Mouse (Mus musculus): ENCODE data around the gene Atp5s. TPM values are rescaled to one million over a fixed set of nuclear protein-coding genes. Genes with fewer than 3 reads are reported as not detected.

The Atp5s gene
- polyA plus RNA-seq, 1 experiment, result 9.3 TPM

DNA sequence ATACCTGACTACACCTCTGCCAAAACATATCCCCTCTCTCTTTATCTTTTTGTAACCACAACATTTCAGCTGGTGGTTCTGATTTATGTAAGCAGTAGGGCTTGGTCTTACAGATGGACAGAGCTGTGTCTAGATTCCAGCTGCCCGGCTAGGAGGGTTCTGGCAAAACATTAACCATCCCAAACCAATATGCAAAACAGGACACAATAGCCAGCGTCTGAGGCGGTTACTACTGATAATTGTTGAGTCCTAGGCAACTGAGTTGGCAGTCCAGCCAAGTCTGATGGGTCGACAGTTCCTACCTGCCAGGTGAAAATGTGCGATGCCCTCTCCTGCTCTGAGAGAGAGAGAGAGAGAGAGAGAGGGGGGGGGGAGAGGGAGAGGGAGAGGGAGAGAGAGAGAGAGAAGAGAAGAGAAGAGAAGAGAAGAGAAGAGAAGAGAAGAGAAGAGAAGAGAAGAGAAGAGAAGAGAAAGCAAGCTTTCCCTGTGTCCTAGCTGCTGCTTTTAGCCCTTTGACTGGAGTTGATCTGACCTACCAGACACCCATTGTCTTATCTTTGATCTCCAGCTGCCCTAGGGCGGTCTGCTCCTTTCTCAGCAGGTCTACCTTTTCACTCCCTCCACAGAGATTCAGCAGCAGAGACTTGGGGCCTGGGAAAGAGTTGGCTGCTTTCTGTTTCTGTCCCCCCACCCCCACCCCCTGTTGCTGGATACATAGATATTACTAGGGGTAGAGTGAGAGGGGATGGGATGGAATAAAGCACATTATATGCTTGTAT, 58.7 kb downstream of the Atp5s start:
- H3K79me2 ChIP-seq (ENCODE audit: control insufficient read depth, insufficient read depth), result no peaks in the 10 kb centered on the region
- H3K4me2 ChIP-seq (ENCODE audit: low read depth), result no peak overlapping the region
- H3ac ChIP-seq (ENCODE audit: control insufficient read depth, insufficient read length), result no peak overlapping the region
- no peak overlapping the region for H3K4me3 ChIP-seq
- TF ChIP-seq REST (IDR thresholded peaks at IDR 0.05; ENCODE audit: insufficient read depth, insufficient read length) (no peak), USF1 (IDR thresholded peaks at IDR 0.05; ENCODE audit: low read depth) (no peak), CEBPB (IDR thresholded peaks at IDR 0.05; ENCODE audit: insufficient read depth, poor library complexity, severe bottlenecking) (no peak), TCF3 (IDR thresholded peaks at IDR 0.05; ENCODE audit: insufficient read length, low read depth) (no peak), POLR2A (IDR thresholded peaks at IDR 0.05; ENCODE audit: insufficient read length, low read depth) (no peak), MAX (IDR thresholded peaks at IDR 0.05; ENCODE audit: low read depth) (no peak), TCF12 (IDR thresholded peaks at IDR 0.05; ENCODE audit: insufficient read depth, poor library complexity, severe bottlenecking) (no peak), E2F4 (IDR thresholded peaks at IDR 0.05; ENCODE audit: insufficient read depth) (no peak), MYOD1 (IDR thresholded peaks at IDR 0.05; ENCODE audit: control insufficient read depth in 1 of 3, insufficient read length in 2 of 3, low read depth in 2 of 3) (no peak)
- no peaks in the 10 kb centered on the region for H3K27me3 ChIP-seq (ENCODE audit: control insufficient read depth, insufficient read depth, insufficient read length)
- H3K36me3 ChIP-seq (ENCODE audit: control insufficient read depth, insufficient read depth), result no peaks in the 10 kb centered on the region

DNA sequence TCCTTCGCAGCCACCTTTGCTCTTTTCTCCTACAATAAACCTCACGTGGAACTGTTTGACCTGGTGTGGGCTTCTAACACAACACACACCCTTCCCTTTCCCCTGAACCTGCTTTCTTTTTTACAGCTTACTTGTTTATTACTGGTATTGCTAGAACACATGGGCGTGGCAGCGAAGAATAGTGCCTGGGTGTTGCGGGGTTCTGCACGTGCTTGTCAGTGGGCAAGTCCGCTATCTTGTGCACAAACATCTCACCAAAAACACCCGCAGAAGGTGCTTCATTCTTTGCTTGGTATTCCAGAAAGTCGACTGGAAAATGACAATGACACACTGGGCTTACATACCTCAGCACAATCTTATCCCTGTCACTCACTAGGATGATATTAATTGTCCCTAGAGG, 60.7 kb downstream of the Atp5s start:
- no peak overlapping the region for H3K4me3 ChIP-seq
- TF ChIP-seq USF1 (IDR thresholded peaks at IDR 0.05; ENCODE audit: low read depth) (no peak), E2F4 (IDR thresholded peaks at IDR 0.05; ENCODE audit: insufficient read depth) (no peak), REST (IDR thresholded peaks at IDR 0.05; ENCODE audit: insufficient read depth, insufficient read length) (no peak), MAX (IDR thresholded peaks at IDR 0.05; ENCODE audit: low read depth) (no peak), CEBPB (IDR thresholded peaks at IDR 0.05; ENCODE audit: insufficient read depth, poor library complexity, severe bottlenecking) (no peak), POLR2AphosphoS2 (IDR thresholded peaks at IDR 0.05; ENCODE audit: insufficient read length, low read depth) (no peak), TCF12 (IDR thresholded peaks at IDR 0.05; ENCODE audit: insufficient read depth, poor library complexity, severe bottlenecking) (no peak), POLR2A (IDR thresholded peaks at IDR 0.05; ENCODE audit: insufficient read length, low read depth) (no peak), TCF3 (IDR thresholded peaks at IDR 0.05; ENCODE audit: insufficient read length, low read depth) (no peak)
- H3K4me2 ChIP-seq (ENCODE audit: low read depth), result no peak overlapping the region
- no peak overlapping the region for H3ac ChIP-seq (ENCODE audit: control insufficient read depth, insufficient read length)
- no peaks in the 10 kb centered on the region for H3K27me3 ChIP-seq (ENCODE audit: control insufficient read depth, insufficient read depth, insufficient read length)
- no peaks in the 10 kb centered on the region for H3K36me3 ChIP-seq (ENCODE audit: control insufficient read depth, insufficient read depth)
- no peaks in the 10 kb centered on the region for H3K79me2 ChIP-seq (ENCODE audit: control insufficient read depth, insufficient read depth)

DNA sequence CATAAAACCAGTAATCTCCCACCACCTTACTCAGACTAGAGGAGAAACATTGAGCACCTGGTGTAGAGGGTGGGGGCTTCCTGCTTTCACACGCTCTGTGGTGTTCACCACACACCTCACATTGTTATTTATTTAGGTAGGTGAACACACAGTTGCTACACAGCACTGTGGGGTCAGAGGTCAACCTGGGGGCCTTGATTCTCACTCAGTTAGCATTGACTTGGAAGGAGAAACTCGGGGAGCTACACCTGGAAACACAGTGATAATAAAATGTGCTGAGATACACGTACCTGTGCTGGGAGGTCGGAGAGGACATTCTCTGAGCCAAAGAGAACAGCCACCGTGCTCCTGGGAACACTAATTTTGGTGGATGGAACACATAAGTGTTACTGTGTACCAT, 63.6 kb downstream of the Atp5s start:
- no peaks in the 10 kb centered on the region for H3K27me3 ChIP-seq (ENCODE audit: control insufficient read depth, insufficient read depth, insufficient read length)
- H3K79me2 ChIP-seq (ENCODE audit: control insufficient read depth, insufficient read depth), result no peaks in the 10 kb centered on the region
- H3K36me3 ChIP-seq (ENCODE audit: control insufficient read depth, insufficient read depth), result no peaks in the 10 kb centered on the region
- no peak overlapping the region for H3ac ChIP-seq (ENCODE audit: control insufficient read depth, insufficient read length)
- H3K4me2 ChIP-seq (ENCODE audit: low read depth), result no peak overlapping the region
- H3K4me3 ChIP-seq, result no peak overlapping the region
- TF ChIP-seq REST (IDR thresholded peaks at IDR 0.05; ENCODE audit: insufficient read depth, insufficient read length) (no peak), MAX (IDR thresholded peaks at IDR 0.05; ENCODE audit: low read depth) (no peak), POLR2A (IDR thresholded peaks at IDR 0.05; ENCODE audit: insufficient read length, low read depth) (no peak), TCF3 (IDR thresholded peaks at IDR 0.05; ENCODE audit: insufficient read length, low read depth) (no peak), CEBPB (IDR thresholded peaks at IDR 0.05; ENCODE audit: insufficient read depth, poor library complexity, severe bottlenecking) (no peak), USF1 (IDR thresholded peaks at IDR 0.05; ENCODE audit: low read depth) (no peak), SRF (IDR thresholded peaks at IDR 0.05; ENCODE audit: control insufficient read depth, insufficient read length, low read depth) (no peak), E2F4 (IDR thresholded peaks at IDR 0.05; ENCODE audit: insufficient read depth) (no peak), MYOD1 (IDR thresholded peaks at IDR 0.05; ENCODE audit: control insufficient read depth in 1 of 3, insufficient read length in 2 of 3, low read depth in 2 of 3) (no peak)

- peak overlapping the region; percentile 5 for H3K4me3 ChIP-seq
- H3K36me3 ChIP-seq (ENCODE audit: control insufficient read depth, insufficient read depth), result no peaks in the 10 kb centered on the region
- no peaks in the 10 kb centered on the region for H3K79me2 ChIP-seq (ENCODE audit: control insufficient read depth, insufficient read depth)
- H3K27me3 ChIP-seq (ENCODE audit: control insufficient read depth, insufficient read depth, insufficient read length), result no peaks in the 10 kb centered on the region
- TF ChIP-seq E2F4 (IDR thresholded peaks at IDR 0.05; ENCODE audit: insufficient read depth) (no peak), POLR2A (IDR thresholded peaks at IDR 0.05; ENCODE audit: insufficient read length, low read depth) (no peak), MYOD1 (IDR thresholded peaks at IDR 0.05; ENCODE audit: control insufficient read depth in 1 of 3, insufficient read length in 2 of 3, low read depth in 2 of 3) (no peak)
- no peak overlapping the region for H3ac ChIP-seq (ENCODE audit: control insufficient read depth, insufficient read length)
- H3K4me2 ChIP-seq (ENCODE audit: low read depth), result peak overlapping the region; percentile 97
Measured at GRCm38 (mm10) chr12:69789766-69790529, 65.2 kb downstream of the Atp5s start.
